Mouse (Mus musculus) cerebellum, postnatal 36 days (tissue): ENCODE results near the gene Cd163.

Experiments used
- DNase-seq, 2 experiments: peaks; one replicate each; pipeline ENCODE4 v3.0.0; 2021 to 2022; ENCODE audit warnings: mixed read lengths in 2 of 2

The Cd163 gene

DNA sequence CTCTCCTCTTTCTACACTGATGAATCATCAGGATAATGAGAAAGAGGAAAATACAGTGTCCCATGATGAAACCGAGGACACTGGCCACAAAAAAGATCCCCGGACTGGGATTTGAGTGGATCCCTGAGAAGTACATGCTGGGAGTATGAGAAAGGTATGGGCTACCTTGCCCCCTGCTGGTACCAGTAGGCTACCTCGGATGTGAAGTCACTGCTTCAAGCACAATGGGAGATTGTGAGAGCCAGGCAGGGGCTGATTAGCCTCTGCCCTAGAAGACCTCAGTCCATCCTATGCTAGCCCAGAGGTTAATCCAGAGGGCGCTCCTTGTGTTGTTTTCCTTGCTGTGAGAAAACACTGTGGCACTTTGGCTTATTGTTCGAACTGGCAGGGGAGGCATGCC is 59.9 kb downstream of the Cd163 start:
- DNase-seq: no peak

DNA sequence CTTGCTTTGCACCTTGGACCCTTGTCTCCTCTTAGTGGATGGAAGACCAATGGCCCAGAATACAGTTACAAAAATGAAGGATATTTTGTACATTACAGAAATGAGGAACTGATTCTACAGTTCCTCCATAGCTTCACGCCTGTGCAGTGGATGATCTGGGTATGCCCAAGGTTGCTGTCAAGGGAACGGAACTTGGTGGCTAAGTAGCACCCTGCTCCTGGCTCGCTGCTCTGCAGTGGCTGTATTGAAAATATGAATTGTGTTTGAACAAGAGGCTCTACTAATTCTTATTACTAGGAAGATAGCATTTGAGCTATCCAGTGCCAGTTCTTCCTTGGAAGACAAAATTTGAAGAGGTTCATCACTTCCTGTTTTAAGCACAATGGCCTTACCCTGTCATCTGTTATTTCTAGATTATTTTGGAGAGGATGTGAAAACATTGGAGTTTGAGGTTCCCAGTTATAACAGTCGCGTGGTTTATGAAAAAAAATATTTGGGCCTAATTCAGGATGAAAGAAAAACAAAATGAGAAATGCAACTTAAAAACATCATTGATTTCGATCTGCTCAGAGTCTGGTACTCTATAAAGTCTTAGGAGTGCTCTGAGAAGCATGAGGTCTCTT is 69.2 kb downstream of the Cd163 start:
- no peak for DNase-seq

DNA sequence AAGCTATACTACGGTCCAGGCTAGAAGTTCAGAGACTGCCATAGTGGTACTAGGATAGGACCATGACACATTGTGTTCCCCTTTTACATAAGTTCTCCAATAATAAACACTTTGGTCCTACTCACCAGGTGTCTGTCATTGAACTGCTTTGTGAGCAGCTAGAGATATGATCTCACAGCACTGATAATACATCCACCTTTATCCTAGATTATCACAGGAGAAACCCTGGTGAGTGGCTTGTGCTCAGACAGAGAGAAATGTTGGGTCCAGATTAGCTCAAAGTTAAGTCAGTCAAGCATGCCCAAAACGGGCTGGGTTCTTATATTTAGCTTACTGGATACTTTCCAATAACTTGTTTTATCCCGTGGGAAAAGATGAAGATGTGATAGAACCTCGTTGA is 70.2 kb downstream of the Cd163 start:
- DNase-seq: no peak

DNA sequence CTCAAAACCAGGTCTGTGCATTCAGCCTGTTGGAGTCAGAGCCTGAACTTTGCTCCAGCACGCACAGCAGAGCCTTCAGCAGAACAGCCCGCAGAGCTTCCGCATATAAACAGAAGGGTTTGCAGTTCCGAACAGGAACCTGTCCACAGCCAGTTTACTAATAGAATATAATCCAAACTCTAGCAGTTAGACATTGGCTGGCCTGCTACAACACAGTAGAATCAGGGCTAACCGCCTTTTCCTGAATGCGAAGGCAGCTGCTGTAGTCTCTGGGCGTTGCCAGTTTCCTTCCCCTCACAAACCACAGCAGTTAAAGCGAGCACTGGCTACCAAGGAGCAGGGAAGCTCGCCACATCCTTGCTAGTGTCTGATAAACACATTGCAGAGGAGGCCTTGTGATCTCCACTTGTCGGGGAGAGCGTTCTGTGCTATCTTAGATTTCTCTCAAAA is 71.0 kb downstream of the Cd163 start:
- DNase-seq: no peak

DNA sequence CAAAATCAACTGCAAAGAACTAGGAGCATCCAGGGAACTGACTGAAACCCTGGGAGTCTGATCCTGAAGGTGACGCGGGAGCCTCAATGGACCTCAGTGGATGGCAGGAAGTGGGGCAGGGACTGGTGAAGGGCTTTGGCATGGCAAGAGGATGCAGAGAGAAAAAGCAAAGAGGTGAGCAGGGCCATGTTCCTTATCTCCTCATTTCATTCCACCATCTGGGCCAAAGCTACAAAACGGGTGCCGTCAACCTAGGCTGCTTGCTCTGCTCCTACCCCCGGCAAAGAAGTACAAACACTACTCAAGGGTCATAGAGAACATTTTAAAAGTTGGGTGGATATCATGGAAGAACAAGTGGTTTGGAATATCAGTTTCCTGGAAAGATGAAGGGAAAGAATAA is 71.9 kb downstream of the Cd163 start:
- DNase-seq: no peak

DNA sequence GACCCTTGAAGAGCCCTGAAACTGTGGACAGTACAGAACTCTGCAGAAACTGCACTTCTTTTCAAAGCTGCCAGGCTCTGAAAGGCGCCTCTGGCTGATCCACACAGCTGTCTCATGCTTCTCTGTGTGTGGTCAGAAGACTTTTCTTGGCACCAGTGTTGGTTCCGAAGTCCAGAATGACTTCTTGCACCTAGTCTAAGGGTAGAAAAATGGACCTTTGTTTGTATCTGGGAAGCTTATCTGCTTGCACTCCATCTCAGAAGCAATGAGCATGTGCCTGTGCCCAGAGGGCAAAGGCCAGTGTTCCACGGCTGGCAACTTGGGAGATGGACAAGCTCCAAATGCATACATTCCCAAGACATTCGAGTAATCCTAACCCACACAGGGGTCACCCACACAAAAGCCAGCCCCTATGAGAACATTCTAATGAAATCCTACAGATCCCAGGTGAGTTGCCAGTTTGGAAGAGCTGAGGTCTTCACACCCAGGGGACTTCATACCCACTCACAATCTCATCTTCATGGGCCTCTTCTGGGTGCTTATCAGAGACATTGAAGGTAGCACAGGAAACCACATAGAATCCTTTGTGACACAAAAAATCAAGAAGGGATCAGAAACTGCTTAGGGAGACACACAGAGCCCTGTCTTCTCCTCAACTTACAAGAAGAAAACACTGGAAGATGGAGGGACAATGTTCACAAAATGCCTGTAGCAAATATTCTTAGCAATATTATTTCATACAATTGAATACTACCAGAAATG is 73.2 kb downstream of the Cd163 start:
- DNase-seq: no peak

DNA sequence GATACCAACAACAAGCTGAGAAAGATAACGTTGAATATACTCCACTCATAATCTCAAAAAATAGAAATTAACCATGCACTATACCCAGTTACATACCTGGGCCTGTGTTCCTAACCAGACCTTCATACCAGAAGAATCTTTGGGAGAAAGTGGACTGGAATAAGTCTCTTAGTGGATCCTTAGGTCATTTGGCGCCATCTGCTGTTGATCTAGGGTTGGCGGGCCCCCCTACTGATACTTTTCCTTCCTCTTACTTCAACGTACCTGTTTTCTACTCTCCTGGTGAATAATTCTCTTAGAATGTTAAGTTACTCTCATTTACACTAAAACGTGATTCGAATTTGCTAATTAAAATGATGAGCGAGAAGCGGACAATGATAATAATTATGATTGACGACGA is 74.9 kb downstream of the Cd163 start:
- peak; percentile 32 to 43 for DNase-seq
